Mouse (Mus musculus) heart, embryonic 10.5 days (tissue): ENCODE data around the gene Slc46a2. TPM values are rescaled to one million over a fixed set of nuclear protein-coding genes. Genes with fewer than 3 reads are reported as not detected.

Experiments used
- DNase-seq: peaks from one replicate; pipeline ENCODE4 v3.0.0-alpha.2; 2017; ENCODE audit warnings: low spot score
- H3K27ac ChIP-seq: fragments of 300-500 bp; sonication (generic); 2 replicates; pipeline ENCODE4 v1.5.1; 2016; ENCODE audit warnings: mild to moderate bottlenecking
- H3K27me3 ChIP-seq: fragments of 300-500 bp; sonication (generic); 2 replicates; pipeline ENCODE4 v1.6.1; 2016; ENCODE audit warnings: mild to moderate bottlenecking; ENCODE audit not compliant: poor library complexity, insufficient read depth, severe bottlenecking
- H3K36me3 ChIP-seq: fragments of 300-500 bp; sonication (generic); 2 replicates; pipeline ENCODE4 v1.6.1; 2016; ENCODE audit warnings: mild to moderate bottlenecking, moderate library complexity
- H3K4me1 ChIP-seq: fragments of 300-500 bp; sonication (generic); 2 replicates; pipeline ENCODE4 v1.6.1; 2016; ENCODE audit warnings: mild to moderate bottlenecking
- H3K4me3 ChIP-seq: fragments of 300-500 bp; sonication (generic); 2 replicates; pipeline ENCODE4 v1.5.1; 2016; ENCODE audit warnings: mild to moderate bottlenecking, moderate library complexity
- H3K9me3 ChIP-seq: fragments of 300-500 bp; sonication (generic); 2 replicates; pipeline ENCODE4 v1.6.1; 2016; ENCODE audit warnings: mild to moderate bottlenecking, moderate library complexity
- WGBS: fragments of 180-500 bp; shearing (Covaris S2); methylation state at CpG from one replicate; pipeline ENCODE4 v1.1.7; 2016; 5-methylcytosine and 5-hydroxymethylcytosine counted together
- polyA plus RNA-seq: library from polyadenylated mRNA; unstranded; fragments of >200 nt; fragmentation: Nextera tagmentation; extraction: Ambion mirVana; gene quantifications from 2 replicates; pipeline ENCODE4 v1.2.1, GENCODE M21; 2016

The Slc46a2 gene
- polyA plus RNA-seq, result 0.10 and 0.17 TPM in 2 replicates

DNA sequence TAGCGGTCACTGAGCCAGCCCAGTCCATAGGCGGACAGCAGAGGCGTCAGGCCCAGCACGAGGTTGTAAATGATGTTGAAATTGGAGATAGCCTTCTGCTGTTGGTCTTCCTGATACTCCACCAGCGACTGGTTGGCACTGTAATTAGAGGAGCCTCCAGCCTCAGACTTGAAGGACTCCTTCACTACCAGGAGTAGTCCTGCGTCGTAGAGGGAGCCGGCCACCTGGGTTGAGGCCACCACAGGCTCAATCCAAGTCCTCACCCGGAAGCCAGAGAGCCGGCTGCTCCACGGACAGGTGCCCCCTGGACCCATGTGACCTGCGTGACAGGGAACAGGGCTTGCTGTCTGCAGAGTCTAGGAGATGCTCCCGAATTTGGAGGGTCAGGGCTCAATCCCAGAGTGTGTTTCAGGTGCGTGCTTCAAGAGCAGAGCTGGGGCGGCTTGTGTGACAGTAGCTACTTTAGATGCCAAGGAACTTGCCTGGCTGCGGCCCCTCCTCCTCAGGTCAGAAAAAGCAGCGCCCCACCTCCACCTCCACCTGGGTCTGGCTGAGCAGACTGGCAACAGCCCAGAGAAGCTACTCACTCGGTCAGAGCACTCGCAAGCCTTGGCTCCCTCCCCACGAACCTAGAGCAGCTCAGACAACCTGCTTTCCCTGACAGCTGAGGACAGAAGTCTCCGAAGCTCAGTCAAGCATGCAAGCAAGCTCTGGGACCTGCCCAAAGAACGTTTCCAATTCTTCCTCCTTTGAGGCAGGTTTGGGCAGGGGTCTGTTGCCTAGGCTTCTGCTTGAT lies at the start of gene Slc46a2:
Gene Slc46a2, minus strand, starts transcription at position 449 of the 796 bp plus-strand sequence.
- 16% methylated on average over 22 of the region's 22 CpGs for WGBS
- H3K9me3 ChIP-seq, result no peaks in the 10 kb centered on the region
- no peaks in the 10 kb centered on the region for H3K36me3 ChIP-seq
- H3K27ac ChIP-seq, result no peak within 1 kb of the TSS
- H3K4me3 ChIP-seq, result no peak within 1 kb of the TSS
- peaks cover 24% of the 10 kb centered on the region for H3K27me3 ChIP-seq
- peaks cover 14% of the 10 kb centered on the region; the same call in 1 of the 2 replicates for H3K4me1 ChIP-seq
- DNase-seq, result no peak

DNA sequence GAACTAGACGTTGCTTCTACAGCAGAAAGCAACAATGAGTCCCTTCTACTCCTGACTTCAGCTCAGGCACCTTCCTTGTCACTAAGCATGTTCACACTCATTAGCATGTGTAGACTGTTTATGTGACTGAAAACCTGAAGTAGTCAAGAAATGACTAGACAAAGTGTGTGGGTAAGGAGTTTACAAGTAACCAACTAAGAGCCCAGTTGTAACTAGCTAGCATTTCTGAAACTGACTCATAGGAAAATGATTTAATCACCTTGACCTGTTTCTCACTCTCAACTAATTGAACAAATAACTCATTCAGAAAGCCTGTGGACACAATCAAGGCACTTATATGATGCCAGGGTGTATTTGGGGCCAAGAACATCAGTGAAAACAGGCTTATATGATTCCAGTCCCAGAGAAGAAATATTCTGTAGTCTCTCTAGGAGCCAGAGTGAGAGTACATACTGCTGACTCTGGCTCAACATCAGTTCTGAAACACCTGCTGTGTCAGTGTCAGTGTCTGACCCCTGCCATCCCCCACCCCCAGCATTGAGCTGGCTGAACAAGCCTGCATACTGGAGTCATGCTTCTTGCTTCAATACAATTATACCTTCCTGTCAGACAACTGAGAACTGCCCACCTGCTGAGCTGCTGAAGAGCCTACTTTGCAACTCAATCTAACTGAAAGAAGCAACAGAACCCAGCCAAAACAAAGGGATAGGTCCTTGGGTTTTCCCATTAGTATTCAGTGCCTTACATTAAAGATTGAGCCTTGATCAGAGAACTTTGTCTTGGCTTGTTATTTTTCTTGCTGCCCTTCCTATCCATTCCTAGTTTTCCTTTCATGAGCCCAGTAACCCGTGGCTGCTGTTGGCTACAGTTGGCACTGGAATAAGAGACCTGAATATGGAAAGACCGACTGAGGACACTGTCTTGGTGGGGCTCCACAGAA lies 48.8 kb upstream of the Slc46a2 start, which contains the start of gene Mup6:
Gene Mup6, plus strand, starts transcription at position 890 of the 940 bp plus-strand sequence.
- no peak for DNase-seq
- no peak within 1 kb of the TSS for H3K27ac ChIP-seq
- no peak within 1 kb of the TSS for H3K4me3 ChIP-seq
- H3K27me3 ChIP-seq, result no peaks in the 10 kb centered on the region
- H3K4me1 ChIP-seq, result no peaks in the 10 kb centered on the region
- WGBS, result 46% methylated on average over 3 of the region's 3 CpGs
- no peaks in the 10 kb centered on the region for H3K9me3 ChIP-seq
- no peaks in the 10 kb centered on the region for H3K36me3 ChIP-seq

DNA sequence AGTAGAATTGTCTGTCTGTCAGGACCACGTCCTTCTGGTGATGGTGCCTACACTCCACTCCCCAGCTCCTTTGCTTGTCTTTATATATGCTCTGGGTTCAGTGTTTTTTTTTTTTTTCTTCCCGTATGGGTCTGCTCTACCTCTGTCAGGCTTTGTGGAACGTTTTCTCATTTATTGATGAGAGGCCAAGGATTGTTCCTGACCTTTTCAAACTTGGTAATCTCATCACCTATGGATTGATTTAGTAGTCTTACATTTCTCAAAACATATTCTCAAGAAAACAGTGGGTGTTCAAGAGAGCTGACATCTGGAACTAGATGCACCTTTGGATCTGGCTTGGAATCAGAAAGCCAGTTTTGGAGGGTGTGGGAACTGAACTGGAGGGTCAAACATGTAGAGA lies 45.8 kb upstream of the Slc46a2 start, which contains the start of gene Mup4:
Gene Mup4, minus strand, starts transcription at position 101 of the 400 bp plus-strand sequence.
- 72% methylated on average over 3 of the region's 3 CpGs for WGBS
- H3K27ac ChIP-seq, result no peak within 1 kb of the TSS
- H3K27me3 ChIP-seq, result no peaks in the 10 kb centered on the region
- no peaks in the 10 kb centered on the region for H3K9me3 ChIP-seq
- H3K36me3 ChIP-seq, result no peaks in the 10 kb centered on the region
- no peaks in the 10 kb centered on the region for H3K4me1 ChIP-seq
- H3K4me3 ChIP-seq, result no peak within 1 kb of the TSS
- DNase-seq, result no peak

- 80% methylated on average over 2 of the region's 2 CpGs for WGBS
These were observed 22.7 kb upstream of the Slc46a2 start for GRCm38 (mm10) chr4:59937543-59937942.

DNA sequence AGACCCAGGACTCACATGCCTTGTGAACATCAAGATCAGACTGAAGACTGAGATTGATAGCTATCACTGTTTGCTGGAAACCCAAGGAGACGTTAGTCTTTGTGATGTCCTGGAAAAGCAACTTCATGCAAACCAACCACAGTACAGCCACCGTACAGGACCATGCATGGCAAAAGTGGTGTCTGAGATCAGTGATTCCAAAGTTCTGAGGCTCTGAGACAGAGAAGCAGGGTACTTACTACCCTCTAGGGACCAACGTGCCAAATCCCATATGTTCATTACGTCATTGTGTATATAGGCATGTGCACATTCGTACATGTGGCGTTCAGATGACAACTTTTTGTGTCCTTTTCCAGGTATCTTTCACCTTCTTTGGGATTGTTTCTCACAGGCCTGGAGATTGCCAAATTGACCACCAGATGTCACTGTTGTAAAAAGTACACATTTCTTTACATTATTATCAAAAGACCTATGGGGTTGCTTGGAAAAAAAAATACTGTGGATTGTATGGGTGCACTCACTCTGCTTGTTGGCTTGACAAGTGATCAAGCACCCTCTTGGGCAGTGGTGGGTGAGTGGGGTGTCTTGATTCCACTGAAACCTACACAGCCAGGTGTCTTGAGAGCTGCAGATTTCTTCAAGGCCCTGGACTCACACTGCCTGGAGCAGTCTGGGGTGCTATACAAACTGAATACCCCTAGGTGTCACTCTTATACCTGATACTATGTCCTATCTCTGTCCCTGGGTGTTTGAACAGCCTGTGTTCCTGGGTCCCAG lies 17.8 kb upstream of the Slc46a2 start:
- Histone ChIP-seq H3K4me1 (no peaks in the 10 kb centered on the region), H3K36me3 (no peaks in the 10 kb centered on the region), H3K27me3 (no peaks in the 10 kb centered on the region), H3K9me3 (no peaks in the 10 kb centered on the region), H3K27ac (no peak overlapping the region), H3K4me3 (no peak overlapping the region)
- 47% methylated on average over 6 of the region's 6 CpGs for WGBS
- DNase-seq, result peak; percentile 24

More at GRCm38 (mm10) chr4:59937543-59937942, 22.7 kb upstream of the Slc46a2 start:
- Histone ChIP-seq H3K27ac (no peak overlapping the region), H3K4me1 (no peaks in the 10 kb centered on the region), H3K4me3 (no peak overlapping the region), H3K9me3 (no peaks in the 10 kb centered on the region), H3K27me3 (no peaks in the 10 kb centered on the region), H3K36me3 (no peaks in the 10 kb centered on the region)
- no peak for DNase-seq

- H3K27ac ChIP-seq, result no peak overlapping the region
- 18% methylated on average over 6 of the region's 6 CpGs for WGBS
- H3K27me3 ChIP-seq, result no peaks in the 10 kb centered on the region
- H3K9me3 ChIP-seq, result no peaks in the 10 kb centered on the region
- peak; percentile 89 for DNase-seq
- peaks cover 10% of the 10 kb centered on the region; the same call in 1 of the 2 replicates for H3K4me1 ChIP-seq
- H3K36me3 ChIP-seq, result no peaks in the 10 kb centered on the region
- no peak overlapping the region for H3K4me3 ChIP-seq
These were observed 13.5 kb upstream of the Slc46a2 start for GRCm38 (mm10) chr4:59928347-59928746.

GRCm38 (mm10) chr4:59927666-59928065 lies 12.8 kb upstream of the Slc46a2 start:
- Histone ChIP-seq H3K4me1 (peaks cover 12% of the 10 kb centered on the region; the same call in 1 of the 2 replicates), H3K27me3 (no peaks in the 10 kb centered on the region), H3K4me3 (no peak overlapping the region), H3K9me3 (no peaks in the 10 kb centered on the region), H3K36me3 (no peaks in the 10 kb centered on the region), H3K27ac (no peak overlapping the region)
- 77% methylated on average over 3 of the region's 3 CpGs for WGBS
- DNase-seq, result peak; percentile 72

- Histone ChIP-seq H3K27ac (peak overlapping the region; percentile 74; the same call in 1 of the 2 replicates), H3K4me1 (peaks cover 12% of the 10 kb centered on the region; the same call in 1 of the 2 replicates), H3K36me3 (no peaks in the 10 kb centered on the region), H3K27me3 (no peaks in the 10 kb centered on the region), H3K9me3 (no peaks in the 10 kb centered on the region), H3K4me3 (no peak overlapping the region)
- 88% methylated on average over 9 of the region's 9 CpGs for WGBS
- no peak for DNase-seq
These were observed 10.2 kb upstream of the Slc46a2 start for GRCm38 (mm10) chr4:59925082-59925481.

GRCm38 (mm10) chr4:59917966-59918365 lies 3.1 kb upstream of the Slc46a2 start:
- H3K27ac ChIP-seq, result no peak overlapping the region
- WGBS, result 89% methylated on average over 3 of the region's 3 CpGs
- peaks cover 24% of the 10 kb centered on the region for H3K27me3 ChIP-seq
- DNase-seq, result no peak
- peaks cover 14% of the 10 kb centered on the region; the same call in 1 of the 2 replicates for H3K4me1 ChIP-seq
- H3K36me3 ChIP-seq, result no peaks in the 10 kb centered on the region
- H3K4me3 ChIP-seq, result no peak overlapping the region
- H3K9me3 ChIP-seq, result no peaks in the 10 kb centered on the region

GRCm38 (mm10) chr4:59908785-59909184 lies 6.1 kb downstream of the Slc46a2 start:
- Histone ChIP-seq H3K4me3 (no peak overlapping the region), H3K36me3 (no peaks in the 10 kb centered on the region), H3K9me3 (no peaks in the 10 kb centered on the region), H3K27ac (no peak overlapping the region), H3K27me3 (peaks cover 4% of the 10 kb centered on the region), H3K4me1 (peaks cover 7% of the 10 kb centered on the region)
- 89% methylated on average over 2 of the region's 2 CpGs for WGBS
- DNase-seq, result no peak

GRCm38 (mm10) chr4:59907657-59908230 lies 7.1 kb downstream of the Slc46a2 start:
- H3K27me3 ChIP-seq, result no peaks in the 10 kb centered on the region
- no peak for DNase-seq
- no peaks in the 10 kb centered on the region for H3K9me3 ChIP-seq
- 61% methylated on average over 10 of the region's 10 CpGs for WGBS
- H3K4me1 ChIP-seq, result peaks cover 15% of the 10 kb centered on the region
- no peaks in the 10 kb centered on the region for H3K36me3 ChIP-seq
- H3K27ac ChIP-seq, result peak overlapping the region; percentile 9; the same call in 1 of the 2 replicates
- no peak overlapping the region for H3K4me3 ChIP-seq

GRCm38 (mm10) chr4:59907092-59907491 lies 7.8 kb downstream of the Slc46a2 start:
- Histone ChIP-seq H3K4me1 (peaks cover 15% of the 10 kb centered on the region), H3K36me3 (no peaks in the 10 kb centered on the region), H3K9me3 (no peaks in the 10 kb centered on the region), H3K27me3 (no peaks in the 10 kb centered on the region), H3K27ac (no peak overlapping the region), H3K4me3 (no peak overlapping the region)
- no peak for DNase-seq
- 89% methylated on average over 6 of the region's 6 CpGs for WGBS
